Mouse (Mus musculus) E14TG2a.4 (cell line): ENCODE measurements around the gene Rfx8.

Source experiments
- CTCF ChIP-seq: conservative IDR thresholded peaks from 2 replicates; pipeline ENCODE4 v1.5.1; 2014; ENCODE audit warnings: low read length
- NANOG ChIP-seq: IDR thresholded peaks from 2 replicates; pipeline ENCODE4 v1.6.1; 2014; ENCODE audit warnings: borderline replicate concordance, low read length, mixed read lengths

DNA sequence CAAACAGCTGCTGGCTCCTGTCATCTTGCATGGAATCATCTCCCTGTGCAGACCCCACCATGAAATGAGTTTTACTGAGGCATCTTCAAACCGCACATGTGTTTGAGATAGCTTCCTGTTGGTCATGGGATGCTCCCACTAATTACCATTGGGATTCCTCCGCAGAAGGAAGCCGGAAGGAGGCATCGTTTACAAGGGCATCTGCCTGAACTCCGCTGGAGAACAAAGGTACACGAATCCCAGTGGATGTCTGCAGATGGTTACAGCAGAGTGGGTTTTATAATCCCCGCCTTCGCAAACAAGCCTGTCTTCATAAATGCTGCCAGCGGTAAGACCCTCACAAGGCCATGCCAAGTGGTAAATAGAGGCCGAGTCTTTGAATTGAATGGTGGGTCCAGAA lies 11.3 kb upstream of the Rfx8 start:
- TF ChIP-seq CTCF, result no peak
- no peak for TF ChIP-seq NANOG
